Mouse (Mus musculus): Measurements from ENCODE around the gene Ttll10. TPM values are rescaled to one million over a fixed set of nuclear protein-coding genes. Genes with fewer than 3 reads are reported as not detected.

The Ttll10 gene
- total and polyA plus RNA-seq, 2 experiments from 2014 or later: 0.06 TPM; not detected in 1

DNA sequence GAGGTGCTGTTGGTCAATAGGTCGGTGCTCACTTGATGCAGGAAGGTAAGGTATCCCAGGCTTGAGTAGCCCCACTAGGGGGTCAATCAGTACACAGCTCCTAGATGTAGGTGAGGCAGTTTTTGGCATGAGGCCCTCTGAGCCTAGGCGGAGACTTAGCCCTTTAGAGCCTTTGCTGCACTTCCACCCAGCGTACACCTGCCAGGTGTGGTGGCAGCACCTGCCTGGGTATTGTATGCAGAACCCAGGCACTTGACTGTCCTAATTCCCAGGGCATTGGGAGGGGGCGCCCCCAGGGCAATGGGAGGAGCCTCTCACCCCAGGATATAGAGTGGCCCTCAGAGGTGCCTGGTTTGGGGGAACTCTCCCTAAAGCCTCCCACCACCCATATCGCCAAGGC lies 4.0 kb downstream of the Ttll10 start:
- H3K9ac ChIP-seq: no peak overlapping the region
- WGBS: 89% methylated on average over 5 of the region's 5 CpGs
- no peak overlapping the region for H3K27ac ChIP-seq (ENCODE audit: low read depth, low read length)
- H3K4me2 ChIP-seq (ENCODE audit: low read depth): no peak overlapping the region
- ATAC-seq (no peak), DNase-seq (no peak)
- no peaks in the 10 kb centered on the region for H3K36me3 ChIP-seq (ENCODE audit: insufficient read depth)
- H3K4me3 ChIP-seq (ENCODE audit: low read depth, low read length): no peak overlapping the region
- TF ChIP-seq CTCF (IDR thresholded peaks at IDR 0.05; ENCODE audit: low read depth): no peak
- H3K27me3 ChIP-seq (ENCODE audit: insufficient read depth, low read length): no peaks in the 10 kb centered on the region
- no peaks in the 10 kb centered on the region for H3K9me3 ChIP-seq (ENCODE audit: low read length)
- H3K4me1 ChIP-seq (ENCODE audit: insufficient read depth): no peaks in the 10 kb centered on the region

DNA sequence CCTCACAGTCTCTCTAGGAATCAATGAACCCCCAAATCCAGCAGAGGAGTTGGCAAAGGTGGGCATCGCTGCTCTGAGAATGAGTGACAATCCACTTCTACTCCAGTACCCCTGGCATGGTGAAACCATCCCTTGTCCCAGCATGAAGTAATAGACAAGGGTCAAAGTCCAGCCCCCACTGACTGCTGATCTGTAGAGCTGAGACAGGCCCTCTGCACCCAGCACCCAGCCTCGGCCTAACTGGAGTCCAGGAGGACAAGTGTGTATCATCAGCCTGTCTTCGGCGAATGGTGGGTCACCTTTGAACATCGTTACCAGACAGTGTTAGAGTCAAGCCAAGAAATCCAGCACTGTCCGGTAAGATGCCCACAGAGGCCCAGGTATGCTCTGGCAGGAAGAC lies 4.6 kb downstream of the Ttll10 start:
- H3K9me3 ChIP-seq (ENCODE audit: low read length): no peaks in the 10 kb centered on the region
- DNase-seq (no peak), ATAC-seq (no peak)
- no peak for TF ChIP-seq CTCF (IDR thresholded peaks at IDR 0.05; ENCODE audit: low read depth)
- H3K4me2 ChIP-seq (ENCODE audit: low read depth): no peak overlapping the region
- no peak overlapping the region for H3K4me3 ChIP-seq (ENCODE audit: low read depth, low read length)
- H3K36me3 ChIP-seq (ENCODE audit: insufficient read depth): no peaks in the 10 kb centered on the region
- H3K9ac ChIP-seq: no peak overlapping the region
- H3K27ac ChIP-seq (ENCODE audit: low read depth, low read length): no peak overlapping the region
- H3K27me3 ChIP-seq (ENCODE audit: insufficient read depth, low read length): no peaks in the 10 kb centered on the region
- H3K4me1 ChIP-seq (ENCODE audit: insufficient read depth): no peaks in the 10 kb centered on the region
- 91% methylated on average over 6 of the region's 6 CpGs for WGBS

DNA sequence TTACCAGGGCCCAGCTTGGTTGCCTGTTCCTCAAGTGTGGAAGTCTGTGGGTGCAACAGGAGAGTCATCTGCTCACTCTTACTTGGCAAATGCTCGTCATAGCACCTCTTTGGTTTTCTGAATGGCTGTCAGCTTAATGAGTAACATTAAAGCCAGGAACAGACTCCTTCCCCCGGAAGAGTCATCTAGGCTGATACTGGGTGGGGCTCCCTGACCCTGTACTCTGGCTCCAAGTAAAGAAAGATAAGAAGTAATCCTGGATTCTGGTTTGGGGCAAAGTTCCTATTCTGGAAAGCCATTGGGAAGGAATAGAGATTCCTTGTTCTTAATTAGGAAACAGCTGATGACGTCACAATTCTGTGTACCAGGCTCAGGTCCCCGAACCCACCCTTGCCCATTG lies 5.1 kb downstream of the Ttll10 start:
- DNase-seq: no peak
- Histone ChIP-seq H3K4me1 (ENCODE audit: insufficient read depth) (no peaks in the 10 kb centered on the region), H3K27me3 (ENCODE audit: insufficient read depth, low read length) (no peaks in the 10 kb centered on the region), H3K4me3 (ENCODE audit: low read depth, low read length) (no peak overlapping the region), H3K9ac (no peak overlapping the region), H3K9me3 (ENCODE audit: low read length) (no peaks in the 10 kb centered on the region), H3K4me2 (ENCODE audit: low read depth) (no peak overlapping the region), H3K36me3 (ENCODE audit: insufficient read depth) (no peaks in the 10 kb centered on the region), H3K27ac (ENCODE audit: low read depth, low read length) (no peak overlapping the region)
- no peak for ATAC-seq
- no peak for TF ChIP-seq CTCF (IDR thresholded peaks at IDR 0.05; ENCODE audit: low read depth)
- 84% methylated on average over 4 of the region's 4 CpGs for WGBS

DNA sequence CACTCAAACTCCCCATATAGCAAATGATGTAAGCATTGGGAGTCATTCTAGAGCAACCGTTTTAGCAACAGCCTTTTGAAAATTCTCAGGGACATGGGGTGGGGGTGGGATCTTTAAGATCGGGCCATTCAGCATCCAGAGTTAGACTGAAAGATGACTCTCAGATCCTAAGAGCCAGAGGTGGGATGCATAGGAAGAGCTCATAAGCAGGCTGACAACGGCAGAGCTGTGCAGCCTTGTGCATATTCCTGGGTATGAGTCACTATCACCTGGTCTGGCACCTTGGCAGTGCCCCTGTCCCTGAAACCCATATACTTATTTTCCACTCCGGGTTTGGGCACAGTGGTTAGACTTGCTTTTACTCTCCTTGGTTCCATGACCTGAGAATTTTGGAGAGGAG lies 6.1 kb downstream of the Ttll10 start:
- Histone ChIP-seq H3K27ac (ENCODE audit: low read depth, low read length) (no peak overlapping the region), H3K4me1 (ENCODE audit: insufficient read depth) (no peaks in the 10 kb centered on the region), H3K4me3 (ENCODE audit: low read depth, low read length) (no peak overlapping the region), H3K36me3 (ENCODE audit: insufficient read depth) (no peaks in the 10 kb centered on the region), H3K27me3 (ENCODE audit: insufficient read depth, low read length) (no peaks in the 10 kb centered on the region), H3K9ac (no peak overlapping the region), H3K4me2 (ENCODE audit: low read depth) (no peak overlapping the region), H3K9me3 (ENCODE audit: low read length) (no peaks in the 10 kb centered on the region)
- 91% methylated on average over 4 of the region's 4 CpGs for WGBS
- DNase-seq (no peak), ATAC-seq (no peak)
- no peak for TF ChIP-seq CTCF (IDR thresholded peaks at IDR 0.05; ENCODE audit: low read depth)

DNA sequence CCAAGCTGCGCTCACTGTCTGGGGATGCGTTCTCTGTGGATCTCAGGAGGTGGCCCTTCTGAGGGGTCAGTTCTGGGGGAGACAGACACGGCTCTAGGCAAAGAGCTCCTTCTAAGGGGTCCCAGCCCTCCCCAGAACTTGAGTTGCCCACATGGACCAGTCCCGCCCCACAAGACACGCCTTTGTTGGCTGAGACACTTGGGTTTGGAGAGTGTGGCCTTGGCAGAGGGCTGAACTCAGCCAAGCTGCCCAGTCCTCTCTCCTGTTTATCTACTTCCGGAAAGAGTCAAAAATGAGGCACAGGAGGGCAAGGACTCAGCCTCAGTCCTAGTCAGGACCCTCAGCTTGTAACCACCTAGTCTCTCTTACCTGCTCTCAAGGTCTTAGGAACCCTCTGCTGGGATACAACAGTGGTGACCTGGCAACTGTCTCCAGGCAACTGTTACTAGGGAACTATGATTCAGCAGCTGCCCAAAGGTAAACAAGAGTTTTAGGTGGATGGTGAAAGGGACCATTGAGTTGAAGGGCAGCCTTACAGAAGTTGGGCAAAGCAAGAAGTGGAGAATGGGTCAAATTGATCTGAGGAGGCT lies 8.7 kb downstream of the Ttll10 start:
- Histone ChIP-seq H3K9me3 (ENCODE audit: low read length) (no peaks in the 10 kb centered on the region), H3K4me3 (ENCODE audit: low read depth, low read length) (no peak overlapping the region), H3K9ac (no peak overlapping the region), H3K27ac (ENCODE audit: low read depth, low read length) (no peak overlapping the region), H3K27me3 (ENCODE audit: insufficient read depth, low read length) (no peaks in the 10 kb centered on the region), H3K4me1 (ENCODE audit: insufficient read depth) (no peaks in the 10 kb centered on the region), H3K36me3 (ENCODE audit: insufficient read depth) (no peaks in the 10 kb centered on the region), H3K4me2 (ENCODE audit: low read depth) (no peak overlapping the region)
- no peak for ATAC-seq
- WGBS: 71% methylated on average over 6 of the region's 6 CpGs
- TF ChIP-seq CTCF (IDR thresholded peaks at IDR 0.05; ENCODE audit: low read depth): no peak
- no peak for DNase-seq

DNA sequence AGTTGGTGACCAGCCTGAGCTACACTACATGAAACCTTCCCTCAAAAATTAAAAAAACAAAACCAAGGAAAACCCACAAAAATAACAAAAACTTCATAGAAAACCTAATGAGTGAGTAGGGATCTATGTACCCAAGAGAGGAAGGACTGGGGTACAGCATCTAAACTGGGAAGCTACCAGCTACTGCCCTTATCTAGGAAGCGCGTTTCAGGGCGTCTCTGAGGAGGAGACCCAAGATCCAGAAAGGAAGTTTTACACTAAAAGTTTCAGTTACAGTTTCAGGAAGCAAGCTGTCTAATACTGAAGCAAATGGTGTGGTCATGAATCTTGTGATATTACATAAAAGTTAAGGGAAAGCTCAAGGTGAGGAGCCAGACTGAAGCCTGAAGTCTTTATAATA lies 9.4 kb downstream of the Ttll10 start:
- DNase-seq: no peak
- Histone ChIP-seq H3K36me3 (ENCODE audit: insufficient read depth) (no peaks in the 10 kb centered on the region), H3K4me2 (ENCODE audit: low read depth) (no peak overlapping the region), H3K4me1 (ENCODE audit: insufficient read depth) (no peaks in the 10 kb centered on the region), H3K9me3 (ENCODE audit: low read length) (no peaks in the 10 kb centered on the region), H3K27me3 (ENCODE audit: insufficient read depth, low read length) (no peaks in the 10 kb centered on the region), H3K9ac (no peak overlapping the region), H3K27ac (ENCODE audit: low read depth, low read length) (no peak overlapping the region), H3K4me3 (ENCODE audit: low read depth, low read length) (no peak overlapping the region)
- no peak for ATAC-seq
- no peak for TF ChIP-seq CTCF (IDR thresholded peaks at IDR 0.05; ENCODE audit: low read depth)
- 89% methylated on average over 3 of the region's 3 CpGs for WGBS

DNA sequence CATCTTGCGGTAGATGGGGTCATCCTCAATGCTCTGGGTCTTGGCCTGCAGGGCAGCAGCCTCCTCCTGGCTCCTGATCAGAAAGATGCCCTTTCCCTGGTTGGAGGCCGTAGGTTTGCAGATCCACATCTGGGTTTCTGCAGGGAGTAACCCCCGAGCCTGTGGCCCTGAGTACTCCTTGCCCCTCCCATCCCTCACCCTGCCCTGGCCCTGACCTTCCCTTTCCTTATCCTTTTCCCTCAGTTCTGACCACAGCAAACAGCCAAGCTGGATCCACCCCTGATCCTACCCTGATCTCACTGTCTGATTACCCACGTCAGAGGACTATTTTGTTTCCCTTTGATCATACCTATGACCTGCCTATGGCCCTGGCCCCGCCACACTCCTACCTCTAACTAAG lies 14.5 kb downstream of the Ttll10 start:
- H3K4me2 ChIP-seq (ENCODE audit: low read depth): no peak overlapping the region
- no peak for DNase-seq
- no peak for ATAC-seq
- no peaks in the 10 kb centered on the region for H3K36me3 ChIP-seq (ENCODE audit: insufficient read depth)
- H3K9me3 ChIP-seq (ENCODE audit: low read length): no peaks in the 10 kb centered on the region
- no peaks in the 10 kb centered on the region for H3K27me3 ChIP-seq (ENCODE audit: insufficient read depth, low read length)
- TF ChIP-seq CTCF (IDR thresholded peaks at IDR 0.05; ENCODE audit: low read depth): no peak
- no peaks in the 10 kb centered on the region for H3K4me1 ChIP-seq (ENCODE audit: insufficient read depth)
- 74% methylated on average over 5 of the region's 5 CpGs for WGBS
- no peak overlapping the region for H3K4me3 ChIP-seq (ENCODE audit: low read depth, low read length)
- H3K9ac ChIP-seq: no peak overlapping the region
- no peak overlapping the region for H3K27ac ChIP-seq (ENCODE audit: low read depth, low read length)

Measured in forebrain, postnatal 0 days (tissue).